Mouse (Mus musculus): ENCODE results near the gene Hist1h3d.
A peak's percentile ranks its signal among the peaks of the same experiment; 100 is the strongest.
"Not testable (repeated sequence)": the region's sequence is repeated elsewhere in the genome, so short reads cannot be mapped to it uniquely, and the experiment has no call there.

The Hist1h3d gene

GRCm38 (mm10) chr13:23585029-23585441, 9.5 kb downstream of the Hist1h3d start:
- DNase-seq (ENCODE audit: low spot score): no peak

- peak; percentile 85 for DNase-seq (ENCODE audit: low spot score)
These were observed 10.0 kb downstream of the Hist1h3d start for GRCm38 (mm10) chr13:23585442-23586098.

GRCm38 (mm10) chr13:23586099-23586939, 10.8 kb downstream of the Hist1h3d start:
- DNase-seq (ENCODE audit: low spot score): no peak

GRCm38 (mm10) chr13:23586940-23587225, 11.3 kb downstream of the Hist1h3d start:
- no peak for DNase-seq (ENCODE audit: low spot score)

GRCm38 (mm10) chr13:23591206-23591605, 15.6 kb downstream of the Hist1h3d start:
- no peak for DNase-seq (ENCODE audit: low spot score)

GRCm38 (mm10) chr13:23591886-23592285, 16.3 kb downstream of the Hist1h3d start:
- DNase-seq (ENCODE audit: low spot score): not testable (repeated sequence)

GRCm38 (mm10) chr13:23592614-23593013, 17.1 kb downstream of the Hist1h3d start:
- DNase-seq (ENCODE audit: low spot score): no peak

- no peak for DNase-seq (ENCODE audit: low spot score)
These were observed 17.6 kb downstream of the Hist1h3d start for GRCm38 (mm10) chr13:23593051-23593770.

- no peak for DNase-seq (ENCODE audit: low spot score)
These were observed 19.6 kb downstream of the Hist1h3d start for GRCm38 (mm10) chr13:23595185-23595584.

- DNase-seq (ENCODE audit: low spot score): no peak
These were observed 20.2 kb downstream of the Hist1h3d start for GRCm38 (mm10) chr13:23595622-23596372.

GRCm38 (mm10) chr13:23597957-23598356, 22.4 kb downstream of the Hist1h3d start:
- no peak for DNase-seq (ENCODE audit: low spot score)

GRCm38 (mm10) chr13:23603182-23603699, 27.7 kb downstream of the Hist1h3d start:
- no peak for DNase-seq (ENCODE audit: low spot score)

GRCm38 (mm10) chr13:23604452-23604851, 28.9 kb downstream of the Hist1h3d start:
- DNase-seq (ENCODE audit: low spot score): no peak

GRCm38 (mm10) chr13:23605052-23605451, 29.5 kb downstream of the Hist1h3d start:
- no peak for DNase-seq (ENCODE audit: low spot score)

GRCm38 (mm10) chr13:23609209-23609608, 33.6 kb downstream of the Hist1h3d start:
- no peak for DNase-seq (ENCODE audit: low spot score)

- DNase-seq (ENCODE audit: low spot score): no peak
These were observed 34.3 kb downstream of the Hist1h3d start for GRCm38 (mm10) chr13:23609844-23610243.

- no peak for DNase-seq (ENCODE audit: low spot score)
These were observed 34.8 kb downstream of the Hist1h3d start for GRCm38 (mm10) chr13:23610393-23610792.

- no peak for DNase-seq (ENCODE audit: low spot score)
These were observed 36.1 kb downstream of the Hist1h3d start for GRCm38 (mm10) chr13:23611638-23612037.

GRCm38 (mm10) chr13:23620056-23620732, 44.6 kb downstream of the Hist1h3d start:
- DNase-seq (ENCODE audit: low spot score): no peak

- DNase-seq (ENCODE audit: low spot score): peak; percentile 78
These were observed 45.4 kb downstream of the Hist1h3d start, which contains the start of gene Hist1h2be for GRCm38 (mm10) chr13:23620733-23621531. TSS of gene Hist1h2be (minus strand) at chr13:23621124.
